Mouse (Mus musculus) heart, embryonic 16.5 days (tissue): ENCODE measurements around the gene Ankrd65. TPM values are rescaled to one million over a fixed set of nuclear protein-coding genes. Genes with fewer than 3 reads are reported as not detected.

Source experiments
- ATAC-seq: fragments of 200-750 bp; cut with Nextera tagmentation; replicated peaks from 2 replicates; pipeline ENCODE4 v1.8.0; 2017; ENCODE audit warnings: moderate number of reproducible peaks; ENCODE audit not compliant: insufficient read depth, low FRiP score; ENCODE audit errors: extremely low read depth
- H3K27ac ChIP-seq: fragments of 300-500 bp; sonication (generic); 2 replicates; pipeline ENCODE4 v1.5.1; 2014; ENCODE audit warnings: mild to moderate bottlenecking, low read length, control low read depth, moderate library complexity
- H3K27me3 ChIP-seq: fragments of 300-500 bp; sonication (generic); 2 replicates; pipeline ENCODE4 v1.6.1; 2014; ENCODE audit warnings: low read length, mixed read lengths; ENCODE audit not compliant: control insufficient read depth, insufficient read depth
- H3K36me3 ChIP-seq: fragments of 300-500 bp; sonication (generic); 2 replicates; pipeline ENCODE4 v1.6.1; 2014; ENCODE audit not compliant: control insufficient read depth, insufficient read depth
- H3K4me1 ChIP-seq: fragments of 300-500 bp; sonication (generic); 2 replicates; pipeline ENCODE4 v1.6.1; 2014; ENCODE audit warnings: low read length, mixed read lengths; ENCODE audit not compliant: control insufficient read depth, insufficient read depth
- H3K4me2 ChIP-seq: fragments of 300-500 bp; sonication (generic); 2 replicates; pipeline ENCODE4 v1.6.1; 2014; ENCODE audit warnings: low read depth, mild to moderate bottlenecking, control low read depth, low read length
- H3K4me3 ChIP-seq: fragments of 300-500 bp; sonication (generic); 2 replicates; pipeline ENCODE4 v1.5.1; 2014; ENCODE audit warnings: mild to moderate bottlenecking, control low read depth, low read length
- H3K9ac ChIP-seq: fragments of 300-500 bp; sonication (generic); 2 replicates; pipeline ENCODE4 v1.6.1; 2014; ENCODE audit warnings: low read length, control low read depth
- H3K9me3 ChIP-seq: fragments of 300-500 bp; sonication (generic); replicated peaks from 2 replicates; pipeline ENCODE4 v1.6.1; 2016; ENCODE audit warnings: low read length; ENCODE audit not compliant: control insufficient read depth
- WGBS: fragments of 180-500 bp; shearing (Covaris S2); extraction: QIAGEN DNeasy Blood & Tissue Kit; methylation state at CpG from one replicate; pipeline ENCODE4 v1.1.7; 2014; 5-methylcytosine and 5-hydroxymethylcytosine counted together
- polyA plus RNA-seq: library from polyadenylated mRNA; unstranded; fragments of >200 nt; fragmentation: Nextera tagmentation; extraction: Ambion mirVana; gene quantifications from 2 replicates; pipeline ENCODE4 v1.2.1, GENCODE M21; 2015

Ankrd65 gene
- polyA plus RNA-seq, 1 experiment from 2014 or later = not detected

- 86% methylated on average over 13 of the region's 13 CpGs for WGBS
- Histone ChIP-seq H3K9me3 (no peaks in the 10 kb centered on the region), H3K4me3 (no peak overlapping the region), H3K36me3 (no peaks in the 10 kb centered on the region), H3K4me2 (no peak overlapping the region), H3K27ac (no peak overlapping the region), H3K9ac (no peak overlapping the region), H3K27me3 (peaks cover 22% of the 10 kb centered on the region), H3K4me1 (peaks cover 38% of the 10 kb centered on the region)
- no peak for ATAC-seq
Observed at GRCm38 (mm10) chr4:155772786-155773185, 17.5 kb upstream of the Ankrd65 start.

GRCm38 (mm10) chr4:155773335-155774078 lies 16.7 kb upstream of the Ankrd65 start:
- 29% methylated on average over 5 of the region's 5 CpGs for WGBS
- H3K27ac ChIP-seq = no peak overlapping the region
- no peaks in the 10 kb centered on the region for H3K36me3 ChIP-seq
- no peaks in the 10 kb centered on the region for H3K9me3 ChIP-seq
- peak overlapping the region; percentile 65 for H3K4me2 ChIP-seq
- H3K9ac ChIP-seq = 0 out of 2 replicates have a peak overlapping the region, but pooled peaks have one; percentile 49
- H3K4me3 ChIP-seq = peak overlapping the region; percentile 42
- ATAC-seq = no peak
- H3K27me3 ChIP-seq = peaks cover 22% of the 10 kb centered on the region
- peaks cover 41% of the 10 kb centered on the region for H3K4me1 ChIP-seq

- Histone ChIP-seq H3K36me3 (no peaks in the 10 kb centered on the region), H3K4me3 (peak within 1 kb of the TSS; percentile 42), H3K4me2 (peak within 1 kb of the TSS; percentile 65), H3K9ac (peak within 1 kb of the TSS; percentile 49), H3K27ac (peak within 1 kb of the TSS; percentile 86), H3K9me3 (no peaks in the 10 kb centered on the region), H3K27me3 (peaks cover 22% of the 10 kb centered on the region), H3K4me1 (peaks cover 41% of the 10 kb centered on the region)
- peak; percentile 77 for ATAC-seq
- under 1% methylated on average over 35 of the region's 35 CpGs for WGBS
Observed at GRCm38 (mm10) chr4:155774280-155774754, 15.9 kb upstream of the Ankrd65 start, which contains the start of gene Vwa1. Gene Vwa1, minus strand, starts transcription at chr4:155774698.

- H3K9me3 ChIP-seq = no peaks in the 10 kb centered on the region
- peak overlapping the region; percentile 65 for H3K4me2 ChIP-seq
- peak; percentile 33 for ATAC-seq
- H3K4me3 ChIP-seq = peak overlapping the region; percentile 42
- peak overlapping the region; percentile 34; the same call in 1 of the 2 replicates for H3K9ac ChIP-seq
- H3K27me3 ChIP-seq = peaks cover 22% of the 10 kb centered on the region
- H3K4me1 ChIP-seq = peaks cover 40% of the 10 kb centered on the region
- 22% methylated on average over 9 of the region's 9 CpGs for WGBS
- H3K27ac ChIP-seq = peak overlapping the region; percentile 86
- H3K36me3 ChIP-seq = no peaks in the 10 kb centered on the region
Observed at GRCm38 (mm10) chr4:155774971-155775740, 15.1 kb upstream of the Ankrd65 start.

- Histone ChIP-seq H3K27me3 (peaks cover 22% of the 10 kb centered on the region), H3K9me3 (no peaks in the 10 kb centered on the region), H3K27ac (peak overlapping the region; percentile 86), H3K9ac (no peak overlapping the region), H3K4me2 (no peak overlapping the region), H3K36me3 (no peaks in the 10 kb centered on the region), H3K4me1 (peaks cover 41% of the 10 kb centered on the region), H3K4me3 (no peak overlapping the region)
- ATAC-seq = no peak
- 48% methylated on average over 3 of the region's 3 CpGs for WGBS
Observed at GRCm38 (mm10) chr4:155775855-155776254, 14.4 kb upstream of the Ankrd65 start.

- no peak overlapping the region for H3K4me3 ChIP-seq
- peaks cover 44% of the 10 kb centered on the region for H3K4me1 ChIP-seq
- no peak overlapping the region for H3K9ac ChIP-seq
- H3K27ac ChIP-seq = peak overlapping the region; percentile 72
- no peaks in the 10 kb centered on the region for H3K36me3 ChIP-seq
- H3K27me3 ChIP-seq = peaks cover 19% of the 10 kb centered on the region
- no peak overlapping the region for H3K4me2 ChIP-seq
- ATAC-seq = no peak
- H3K9me3 ChIP-seq = no peaks in the 10 kb centered on the region
- WGBS = 58% methylated on average over 2 of the region's 2 CpGs
Observed at GRCm38 (mm10) chr4:155776704-155777335, 13.4 kb upstream of the Ankrd65 start.

- no peak overlapping the region for H3K4me3 ChIP-seq
- H3K9ac ChIP-seq = no peak overlapping the region
- 59% methylated on average over 2 of the region's 2 CpGs for WGBS
- ATAC-seq = no peak
- H3K9me3 ChIP-seq = no peaks in the 10 kb centered on the region
- peaks cover 44% of the 10 kb centered on the region for H3K4me1 ChIP-seq
- peak overlapping the region; percentile 45 for H3K27ac ChIP-seq
- H3K36me3 ChIP-seq = no peaks in the 10 kb centered on the region
- H3K27me3 ChIP-seq = peaks cover 10% of the 10 kb centered on the region
- no peak overlapping the region for H3K4me2 ChIP-seq
Observed at GRCm38 (mm10) chr4:155777816-155778215, 12.4 kb upstream of the Ankrd65 start.

- 83% methylated on average over 4 of the region's 4 CpGs for WGBS
- Histone ChIP-seq H3K4me1 (peaks cover 44% of the 10 kb centered on the region), H3K9me3 (no peaks in the 10 kb centered on the region)
Observed at GRCm38 (mm10) chr4:155779498-155779897, 10.7 kb upstream of the Ankrd65 start.

More at GRCm38 (mm10) chr4:155779498-155779897, 10.7 kb upstream of the Ankrd65 start:
- no peak overlapping the region for H3K9ac ChIP-seq
- no peaks in the 10 kb centered on the region for H3K36me3 ChIP-seq
- H3K4me3 ChIP-seq = no peak overlapping the region
- H3K4me2 ChIP-seq = no peak overlapping the region
- no peak for ATAC-seq
- no peak overlapping the region for H3K27ac ChIP-seq
- H3K27me3 ChIP-seq = 0 out of 2 replicates have a peak, but pooled peaks cover 2% of the 10 kb centered on the region
